Mouse (Mus musculus): ENCODE results near the gene Dnaja3. TPM values are rescaled to one million over a fixed set of nuclear protein-coding genes. Genes with fewer than 3 reads are reported as not detected.

Gene Dnaja3
- polyA plus RNA-seq, 1 experiment, result 33.0 TPM

- Histone ChIP-seq H3K79me3 (ENCODE audit: low read depth) (peaks cover 32% of the 10 kb centered on the region), H3K79me2 (ENCODE audit: control insufficient read depth, insufficient read depth) (peaks cover 54% of the 10 kb centered on the region), H3K36me3 (ENCODE audit: control insufficient read depth, insufficient read depth) (peaks cover 11% of the 10 kb centered on the region), H3K4me3 (ENCODE audit: insufficient read depth, poor library complexity, severe bottlenecking) (peak overlapping the region; percentile 93), H3ac (ENCODE audit: control insufficient read depth, insufficient read length, low read depth) (peak overlapping the region; percentile 92), H3K27me3 (ENCODE audit: control insufficient read depth, insufficient read depth, insufficient read length) (no peaks in the 10 kb centered on the region)
- TF ChIP-seq MAX (IDR thresholded peaks at IDR 0.05), result no peak
These were observed 647 bp downstream of the Dnaja3 start for GRCm38 (mm10) chr16:4640267-4641005.

- Histone ChIP-seq H3K79me2 (ENCODE audit: control insufficient read depth, insufficient read depth) (peaks cover 62% of the 10 kb centered on the region), H3K79me3 (ENCODE audit: low read depth) (peaks cover 41% of the 10 kb centered on the region), H3K36me3 (ENCODE audit: control insufficient read depth, insufficient read depth) (peaks cover 20% of the 10 kb centered on the region), H3K4me3 (ENCODE audit: insufficient read depth, poor library complexity, severe bottlenecking) (peak overlapping the region; percentile 93), H3K27me3 (ENCODE audit: control insufficient read depth, insufficient read depth, insufficient read length) (no peaks in the 10 kb centered on the region), H3ac (ENCODE audit: control insufficient read depth, insufficient read length, low read depth) (peak overlapping the region; percentile 22)
- peak; percentile 46 for TF ChIP-seq MYOD1 (IDR thresholded peaks at IDR 0.05; ENCODE audit: control insufficient read depth, insufficient read length, low read depth)
- TF ChIP-seq CEBPB (IDR thresholded peaks at IDR 0.05; ENCODE audit: low read depth), result no peak
These were observed 1.5 kb downstream of the Dnaja3 start for GRCm38 (mm10) chr16:4641119-4641838.

GRCm38 (mm10) chr16:4642190-4642589 lies 2.4 kb downstream of the Dnaja3 start:
- no peaks in the 10 kb centered on the region for H3K27me3 ChIP-seq (ENCODE audit: control insufficient read depth, insufficient read depth, insufficient read length)
- peaks cover 25% of the 10 kb centered on the region for H3K36me3 ChIP-seq (ENCODE audit: control insufficient read depth, insufficient read depth)
- H3ac ChIP-seq (ENCODE audit: control insufficient read depth, insufficient read length, low read depth), result peak overlapping the region; percentile 2
- H3K79me3 ChIP-seq (ENCODE audit: low read depth), result peaks cover 46% of the 10 kb centered on the region
- peaks cover 71% of the 10 kb centered on the region for H3K79me2 ChIP-seq (ENCODE audit: control insufficient read depth, insufficient read depth)
- peak overlapping the region; percentile 93 for H3K4me3 ChIP-seq (ENCODE audit: insufficient read depth, poor library complexity, severe bottlenecking)
- TF ChIP-seq FOSL1 (IDR thresholded peaks at IDR 0.05; ENCODE audit: insufficient read depth, low read length, poor library complexity, severe bottlenecking) (no peak), USF1 (IDR thresholded peaks at IDR 0.05; ENCODE audit: low read depth) (peak; percentile 97)

GRCm38 (mm10) chr16:4642937-4643336 lies 3.1 kb downstream of the Dnaja3 start:
- H3K4me3 ChIP-seq (ENCODE audit: insufficient read depth, poor library complexity, severe bottlenecking), result no peak overlapping the region

GRCm38 (mm10) chr16:4643670-4644419 lies 4.1 kb downstream of the Dnaja3 start:
- Histone ChIP-seq H3K79me3 (ENCODE audit: low read depth) (peaks cover 53% of the 10 kb centered on the region), H3K36me3 (ENCODE audit: control insufficient read depth, insufficient read depth) (peaks cover 33% of the 10 kb centered on the region), H3K79me2 (ENCODE audit: control insufficient read depth, insufficient read depth) (peaks cover 86% of the 10 kb centered on the region), H3ac (ENCODE audit: control insufficient read depth, insufficient read length, low read depth) (no peak overlapping the region), H3K27me3 (ENCODE audit: control insufficient read depth, insufficient read depth, insufficient read length) (no peaks in the 10 kb centered on the region), H3K4me3 (ENCODE audit: insufficient read depth, poor library complexity, severe bottlenecking) (no peak overlapping the region)
- TF ChIP-seq MYOG (IDR thresholded peaks at IDR 0.05; ENCODE audit: control insufficient read depth, extremely low read depth, insufficient read length) (no peak), FOSL1 (IDR thresholded peaks at IDR 0.05; ENCODE audit: insufficient read depth, low read length, poor library complexity, severe bottlenecking) (no peak), CEBPB (IDR thresholded peaks at IDR 0.05; ENCODE audit: low read depth) (no peak), CTCF (IDR thresholded peaks at IDR 0.05; ENCODE audit: control insufficient read depth, insufficient read depth, insufficient read length) (no peak), USF1 (IDR thresholded peaks at IDR 0.05; ENCODE audit: low read depth) (peak; percentile 82), MAX (IDR thresholded peaks at IDR 0.05) (peak; percentile 86)

More at GRCm38 (mm10) chr16:4642937-4643336, 3.1 kb downstream of the Dnaja3 start:
- Histone ChIP-seq H3K79me2 (ENCODE audit: control insufficient read depth, insufficient read depth) (peaks cover 77% of the 10 kb centered on the region), H3K79me3 (ENCODE audit: low read depth) (peaks cover 46% of the 10 kb centered on the region), H3K27me3 (ENCODE audit: control insufficient read depth, insufficient read depth, insufficient read length) (no peaks in the 10 kb centered on the region), H3K36me3 (ENCODE audit: control insufficient read depth, insufficient read depth) (peaks cover 25% of the 10 kb centered on the region), H3ac (ENCODE audit: control insufficient read depth, insufficient read length, low read depth) (peak overlapping the region; percentile 9)
- TF ChIP-seq CTCF (IDR thresholded peaks at IDR 0.05; ENCODE audit: control insufficient read depth, insufficient read depth, insufficient read length) (no peak), MAX (IDR thresholded peaks at IDR 0.05) (no peak), MYOD1 (IDR thresholded peaks at IDR 0.05; ENCODE audit: control insufficient read depth, insufficient read length, low read depth) (peak; percentile 13)

GRCm38 (mm10) chr16:4645867-4646266 lies 6.1 kb downstream of the Dnaja3 start:
- no peak overlapping the region for H3K4me3 ChIP-seq (ENCODE audit: insufficient read depth, poor library complexity, severe bottlenecking)
- no peaks in the 10 kb centered on the region for H3K27me3 ChIP-seq (ENCODE audit: control insufficient read depth, insufficient read depth, insufficient read length)
- H3ac ChIP-seq (ENCODE audit: control insufficient read depth, insufficient read length, low read depth), result no peak overlapping the region
- H3K36me3 ChIP-seq (ENCODE audit: control insufficient read depth, insufficient read depth), result peaks cover 53% of the 10 kb centered on the region
- TF ChIP-seq MYOD1 (IDR thresholded peaks at IDR 0.05; ENCODE audit: control insufficient read depth, insufficient read length, low read depth), result no peak
- TF ChIP-seq USF1 (IDR thresholded peaks at IDR 0.05; ENCODE audit: low read depth), result no peak
- no peak for TF ChIP-seq MYOG (IDR thresholded peaks at IDR 0.05; ENCODE audit: control insufficient read depth, extremely low read depth, insufficient read length)
- no peak for TF ChIP-seq CTCF (IDR thresholded peaks at IDR 0.05; ENCODE audit: control insufficient read depth, insufficient read depth, insufficient read length)
- no peak for TF ChIP-seq CEBPB (IDR thresholded peaks at IDR 0.05; ENCODE audit: low read depth)
- TF ChIP-seq FOSL1 (IDR thresholded peaks at IDR 0.05; ENCODE audit: insufficient read depth, low read length, poor library complexity, severe bottlenecking), result no peak
- no peak for TF ChIP-seq MAX (IDR thresholded peaks at IDR 0.05)
- H3K79me2 ChIP-seq (ENCODE audit: control insufficient read depth, insufficient read depth), result peaks cover 94% of the 10 kb centered on the region
- H3K79me3 ChIP-seq (ENCODE audit: low read depth), result peaks cover 61% of the 10 kb centered on the region

Data from C2C12 (cell line).